In genomic region chr11:75290566-75291271, GRCm38 (mm10) we compare ENCODE assay signal across 8 mouse cellular contexts. TPM values are rescaled to one million over a fixed set of nuclear protein-coding genes. Genes with fewer than 3 reads are reported as not detected.
DNase-seq lines count a peak whose midpoint lies in the region; ATAC-seq lines count a peak whose summit lies in the region.

No protein-coding gene starts in this region.

- H3K4me1 ChIP-seq in heart, embryonic 12.5 days (replicated peaks) = peaks cover 68% of the 10 kb centered on the region
- H3K4me1 ChIP-seq in kidney, embryonic 16.5 days (ENCODE audit: insufficient read depth, low read length) = peaks cover 18% of the 10 kb centered on the region
- H3K4me1 ChIP-seq in liver, embryonic 13.5 days (replicated peaks) = peaks cover 18% of the 10 kb centered on the region
- peaks cover 10% of the 10 kb centered on the region; the same call in 1 of the 2 replicates for H3K4me1 ChIP-seq in neural tube, embryonic 12.5 days

- H3K4me3 ChIP-seq in heart, embryonic 12.5 days = no peak overlapping the region
- no peak overlapping the region for H3K4me3 ChIP-seq in kidney, embryonic 16.5 days (ENCODE audit: low read length)
- no peak overlapping the region for H3K4me3 ChIP-seq in liver, embryonic 13.5 days (replicated peaks)
- H3K4me3 ChIP-seq in neural tube, embryonic 12.5 days = no peak overlapping the region

- peak; percentile 52 for ATAC-seq in erythroid progenitor cell, adult 5-6 weeks (replicated peaks; ENCODE audit: low FRiP score, poor library complexity, severe bottlenecking)
- ATAC-seq in heart, embryonic 12.5 days (ENCODE audit: insufficient number of reproducible peaks, low FRiP score) = 0 out of 2 replicates have a peak, but pooled peaks have one; percentile 46
- peak; percentile 58 for ATAC-seq in kidney, embryonic 16.5 days (ENCODE audit: low FRiP score, low TSS enrichment)
- no peak; the same call in 1 of the 2 replicates for ATAC-seq in liver, embryonic 13.5 days (ENCODE audit: low read depth)
- ATAC-seq in neural tube, embryonic 12.5 days (ENCODE audit: low FRiP score, low read depth) = peak; percentile 86

- H3K9me3 ChIP-seq in heart, embryonic 12.5 days (replicated peaks) = no peaks in the 10 kb centered on the region
- no peaks in the 10 kb centered on the region for H3K9me3 ChIP-seq in kidney, embryonic 16.5 days (ENCODE audit: low read length)
- H3K9me3 ChIP-seq in liver, embryonic 13.5 days (replicated peaks) = no peaks in the 10 kb centered on the region
- no peaks in the 10 kb centered on the region for H3K9me3 ChIP-seq in neural tube, embryonic 12.5 days

- H3K27me3 ChIP-seq in heart, embryonic 12.5 days (replicated peaks) = peaks cover 17% of the 10 kb centered on the region
- H3K27me3 ChIP-seq in kidney, embryonic 16.5 days (ENCODE audit: insufficient read depth, low read length) = peaks cover 26% of the 10 kb centered on the region
- H3K27me3 ChIP-seq in liver, embryonic 13.5 days = peaks cover 47% of the 10 kb centered on the region
- peaks cover 16% of the 10 kb centered on the region; the same call in 1 of the 2 replicates for H3K27me3 ChIP-seq in neural tube, embryonic 12.5 days (replicated peaks)

- peak; percentile 86 for DNase-seq in CD4-positive helper T cell, adult 2 months (ENCODE audit: low read depth, low spot score)
- DNase-seq in brain, adult 2 months (ENCODE audit: low read depth, low spot score) = peak; percentile 94
- DNase-seq in liver, embryonic 13.5 days = peak; percentile 67
- DNase-seq in telencephalon, adult 2 months (ENCODE audit: low read depth, low spot score) = peak; percentile 80

- H3K27ac ChIP-seq in heart, embryonic 12.5 days (ENCODE audit: poor library complexity, severe bottlenecking) = peak overlapping the region; percentile 36
- no peak overlapping the region for H3K27ac ChIP-seq in kidney, embryonic 16.5 days (ENCODE audit: low read length)
- no peak overlapping the region for H3K27ac ChIP-seq in liver, embryonic 13.5 days
- no peak overlapping the region for H3K27ac ChIP-seq in neural tube, embryonic 12.5 days

- 15% methylated on average over 6 of the region's 6 CpGs for WGBS in heart, embryonic 12.5 days
- WGBS in kidney, embryonic 16.5 days = 17% methylated on average over 6 of the region's 6 CpGs
- WGBS in liver, embryonic 13.5 days (ENCODE audit: insufficient replicate concordance) = 17% methylated on average over 6 of the region's 6 CpGs
- WGBS in neural tube, embryonic 12.5 days = 16% methylated on average over 6 of the region's 6 CpGs

- no peaks in the 10 kb centered on the region for H3K36me3 ChIP-seq in heart, embryonic 12.5 days
- no peaks in the 10 kb centered on the region for H3K36me3 ChIP-seq in kidney, embryonic 16.5 days (ENCODE audit: insufficient read depth, low read length)
- H3K36me3 ChIP-seq in liver, embryonic 13.5 days = no peaks in the 10 kb centered on the region
- no peaks in the 10 kb centered on the region for H3K36me3 ChIP-seq in neural tube, embryonic 12.5 days

- H3K9ac ChIP-seq in heart, embryonic 12.5 days = peak overlapping the region; percentile 30; the same call in 1 of the 2 replicates
- no peak overlapping the region for H3K9ac ChIP-seq in kidney, embryonic 16.5 days (replicated peaks; ENCODE audit: low read length)
- H3K9ac ChIP-seq in liver, embryonic 13.5 days = no peak overlapping the region
- no peak overlapping the region for H3K9ac ChIP-seq in neural tube, embryonic 12.5 days

- H3K4me2 ChIP-seq in heart, embryonic 12.5 days = peak overlapping the region; percentile 33
- H3K4me2 ChIP-seq in kidney, embryonic 16.5 days (replicated peaks; ENCODE audit: low read depth, low read length) = no peak overlapping the region
- H3K4me2 ChIP-seq in liver, embryonic 13.5 days = no peak overlapping the region
- 0 out of 2 replicates have a peak overlapping the region, but pooled peaks have one; percentile 28 for H3K4me2 ChIP-seq in neural tube, embryonic 12.5 days (replicated peaks)

RNA-seq across cellular contexts. Expression of gene Rpa1, which starts 57.4 kb away (rescaled TPM):
- total RNA-seq in erythroid progenitor cell, adult 5-6 weeks (2015; ENCODE audit: low replicate concordance) = 76.7 and 95.5 TPM in 2 replicates
- 100 and 110 TPM in 2 replicates for total RNA-seq in erythroid progenitor cell, adult 5-6 weeks (2017; ENCODE audit: low replicate concordance)
- polyA plus RNA-seq in heart, embryonic 12.5 days (2016; fragmentation: Nextera tagmentation; extraction: Ambion mirVana) = 120 and 122 TPM in 2 replicates
- polyA plus RNA-seq in kidney, embryonic 16.5 days (2015; fragmentation: Nextera tagmentation; extraction: Ambion mirVana) = 119 and 129 TPM in 2 replicates
- polyA plus RNA-seq in liver, embryonic 13.5 days (2015; fragmentation: Nextera tagmentation; extraction: Ambion mirVana) = 113 and 137 TPM in 2 replicates
- 95.9 and 103 TPM in 2 replicates for polyA plus RNA-seq in neural tube, embryonic 12.5 days (2016; fragmentation: Nextera tagmentation; extraction: Ambion mirVana)

RNA-seq across cellular contexts. Expression of gene Smyd4, which starts 57.5 kb away (rescaled TPM):
- 6.1 and 8.4 TPM in 2 replicates for total RNA-seq in erythroid progenitor cell, adult 5-6 weeks (2015; ENCODE audit: low replicate concordance)
- 1.1 and 5.3 TPM in 2 replicates for total RNA-seq in erythroid progenitor cell, adult 5-6 weeks (2017; ENCODE audit: low replicate concordance)
- polyA plus RNA-seq in heart, embryonic 12.5 days (2016; fragmentation: Nextera tagmentation; extraction: Ambion mirVana) = 12.8 and 14.6 TPM in 2 replicates
- polyA plus RNA-seq in kidney, embryonic 16.5 days (2015; fragmentation: Nextera tagmentation; extraction: Ambion mirVana) = 14.9 and 15.3 TPM in 2 replicates
- 5.1 and 6.6 TPM in 2 replicates for polyA plus RNA-seq in liver, embryonic 13.5 days (2015; fragmentation: Nextera tagmentation; extraction: Ambion mirVana)
- polyA plus RNA-seq in neural tube, embryonic 12.5 days (2016; fragmentation: Nextera tagmentation; extraction: Ambion mirVana) = 13.5 and 15.1 TPM in 2 replicates

Comparison
In these comparisons a context has a peak if more than half of its experiments do, and no peak if none do; other contexts are left out.
1. H3K4me2 ChIP-seq: peak in heart, embryonic 12.5 days (single experiment) and neural tube, embryonic 12.5 days (single experiment); none in kidney, embryonic 16.5 days (single experiment) and liver, embryonic 13.5 days (single experiment).
2. Peak in every context shown above with its lines, with median percentiles within 50 percentile points of each other: DNase-seq.